Mouse (Mus musculus) lung, postnatal 36 days (tissue): ENCODE results near the gene Fxyd6.

Experiments
- DNase-seq: peaks from one replicate; pipeline ENCODE4 v3.0.0; 2022; ENCODE audit warnings: mixed read lengths

The Fxyd6 gene

DNA sequence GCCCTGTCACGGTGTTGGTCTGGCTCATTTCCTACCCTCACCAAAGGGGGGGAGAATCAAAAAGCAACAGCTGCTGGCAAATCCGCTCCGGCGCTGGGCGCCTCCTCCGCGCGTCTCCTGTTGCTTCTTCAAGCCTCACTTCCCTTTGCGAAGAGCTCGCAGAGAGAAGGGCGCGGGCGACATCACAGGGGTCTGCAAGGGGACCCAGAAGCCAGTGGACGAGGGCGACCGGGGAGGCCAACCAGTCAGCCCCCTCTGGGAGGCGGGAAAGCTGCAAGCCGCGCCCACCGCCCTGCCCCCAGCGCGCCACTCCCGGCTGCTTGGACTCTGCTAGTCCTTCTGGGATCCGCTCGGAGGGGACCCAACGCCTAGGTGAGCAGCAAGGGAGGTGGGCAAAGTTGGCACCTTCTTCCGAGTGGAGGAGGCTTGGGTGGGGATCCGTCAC is at the start of gene Fxyd6:
Fxyd6 (plus strand) TSS at position 69 of the 445 bp plus-strand sequence.
- DNase-seq, result peak; percentile 19

DNA sequence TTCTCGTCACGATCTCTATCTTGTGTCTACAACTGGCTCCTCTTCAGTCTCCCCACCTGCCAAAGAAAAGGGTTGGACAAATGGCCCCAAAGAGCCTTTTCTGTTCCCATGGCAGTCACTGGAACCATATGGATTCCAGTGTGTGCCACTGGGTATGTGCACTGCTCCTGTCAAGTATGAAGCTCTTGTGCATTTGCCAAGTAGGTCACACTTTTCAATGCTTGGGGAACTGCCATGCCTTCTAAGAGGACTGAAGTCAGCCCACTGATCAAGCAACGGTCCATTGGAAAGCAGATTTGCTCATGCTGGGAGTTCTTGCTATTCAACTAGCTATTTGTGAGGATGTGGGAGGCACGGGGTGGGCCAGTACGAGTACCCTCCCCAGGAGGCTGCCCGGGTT is 48.5 kb upstream of the Fxyd6 start:
- DNase-seq, result peak; percentile 17

- DNase-seq, result peak; percentile 61
Observed at GRCm38 (mm10) chr9:45321946-45322430, 48.0 kb upstream of the Fxyd6 start.

DNA sequence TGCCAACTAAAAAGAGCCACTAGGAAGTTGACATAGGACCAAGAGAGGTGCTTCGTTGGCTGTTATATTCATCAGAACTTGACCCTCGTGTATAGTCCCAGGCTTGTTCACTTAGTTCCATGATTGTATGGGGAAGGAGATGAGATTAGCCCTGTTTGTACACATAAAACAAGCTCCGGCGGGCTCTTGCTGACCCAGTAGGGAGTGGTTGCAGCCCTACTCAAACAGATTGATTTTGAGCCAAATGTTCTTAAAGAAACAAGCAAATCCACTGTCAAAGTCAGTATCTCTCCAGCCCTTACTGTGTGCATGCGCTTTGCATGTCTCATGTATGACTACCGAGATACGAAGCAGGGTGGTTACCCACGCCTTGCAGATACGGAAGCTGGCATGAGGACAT is 43.6 kb upstream of the Fxyd6 start:
- no peak for DNase-seq

DNA sequence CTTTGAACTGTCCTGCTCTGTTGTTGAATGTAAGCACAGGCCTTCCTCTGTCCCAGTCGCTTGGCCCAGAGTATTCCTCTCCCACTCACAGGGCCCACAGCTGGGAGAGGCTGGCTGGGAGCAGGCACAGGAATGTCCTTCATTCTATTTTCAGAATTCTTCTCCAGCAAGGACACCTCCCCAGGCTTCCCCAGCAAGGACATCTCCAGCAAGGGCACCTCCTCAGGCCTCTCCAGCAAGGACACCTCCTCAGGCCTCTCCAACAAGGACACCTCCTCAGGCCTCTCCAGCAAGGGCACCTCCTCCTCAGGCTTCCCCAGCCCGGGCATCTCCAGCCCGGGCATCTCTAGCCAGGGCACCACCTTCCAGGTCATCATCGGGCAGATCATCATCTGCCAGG is 41.7 kb upstream of the Fxyd6 start:
- no peak for DNase-seq

DNA sequence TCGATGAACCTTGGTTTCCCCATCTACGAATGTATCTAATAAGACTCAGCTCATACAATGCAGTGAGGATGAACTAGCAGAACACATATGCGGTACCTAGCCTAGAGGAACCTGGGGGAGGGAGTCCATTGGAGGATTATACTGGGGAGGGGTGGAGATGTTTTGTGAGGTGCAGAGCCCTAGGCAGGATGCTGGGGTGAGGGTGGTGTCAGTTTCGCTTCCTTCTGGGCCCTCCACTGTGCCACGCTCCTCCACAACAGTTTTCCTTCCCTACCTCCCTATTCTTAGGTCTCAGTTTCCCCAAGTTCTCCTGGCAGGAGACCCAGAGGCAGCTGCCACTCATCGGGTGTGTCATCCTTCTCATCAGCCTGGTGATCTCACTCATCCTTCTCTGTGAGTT is 40.4 kb upstream of the Fxyd6 start:
- DNase-seq, result no peak

GRCm38 (mm10) chr9:45337406-45337805 is 32.6 kb upstream of the Fxyd6 start:
- DNase-seq, result no peak

DNA sequence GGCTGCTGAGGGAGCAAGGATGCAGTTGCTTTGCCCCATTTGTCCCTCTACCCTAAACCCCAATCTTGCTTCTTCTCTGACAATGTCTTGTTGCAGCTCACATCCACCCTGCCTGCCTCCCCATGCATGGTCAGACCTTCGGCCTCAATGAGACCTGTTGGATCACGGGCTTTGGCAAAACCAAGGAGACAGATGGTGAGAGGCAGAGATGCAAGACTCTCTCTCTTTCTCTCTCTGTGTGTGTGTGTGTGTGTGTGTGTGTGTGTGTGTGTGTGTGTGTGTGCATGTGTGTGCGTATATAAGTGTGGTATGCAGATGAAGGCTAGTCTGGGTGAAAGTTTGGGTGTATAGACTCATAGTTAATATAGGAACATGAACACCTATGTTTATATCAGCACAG is 26.9 kb upstream of the Fxyd6 start:
- DNase-seq, result no peak

DNA sequence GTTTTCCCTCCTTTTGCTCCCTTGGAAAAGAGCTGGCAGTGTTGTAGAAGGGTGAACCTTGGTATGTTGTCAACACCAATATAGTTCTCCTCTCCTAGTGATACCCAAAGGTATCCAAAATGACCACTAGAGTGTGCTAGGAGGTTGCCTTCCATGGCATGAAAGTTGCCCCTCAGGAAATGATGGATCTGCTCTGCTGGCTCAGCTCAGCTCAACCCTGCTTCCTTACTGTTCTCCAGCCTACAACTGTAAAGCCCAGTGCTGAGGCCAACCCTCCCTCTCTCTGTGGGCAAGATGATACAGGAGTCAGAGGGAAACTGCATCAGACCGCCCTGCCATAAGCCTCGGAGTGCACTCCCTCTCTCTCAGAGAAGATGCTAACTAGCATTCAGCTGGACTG is 24.5 kb upstream of the Fxyd6 start:
- peak; percentile 9 for DNase-seq

DNA sequence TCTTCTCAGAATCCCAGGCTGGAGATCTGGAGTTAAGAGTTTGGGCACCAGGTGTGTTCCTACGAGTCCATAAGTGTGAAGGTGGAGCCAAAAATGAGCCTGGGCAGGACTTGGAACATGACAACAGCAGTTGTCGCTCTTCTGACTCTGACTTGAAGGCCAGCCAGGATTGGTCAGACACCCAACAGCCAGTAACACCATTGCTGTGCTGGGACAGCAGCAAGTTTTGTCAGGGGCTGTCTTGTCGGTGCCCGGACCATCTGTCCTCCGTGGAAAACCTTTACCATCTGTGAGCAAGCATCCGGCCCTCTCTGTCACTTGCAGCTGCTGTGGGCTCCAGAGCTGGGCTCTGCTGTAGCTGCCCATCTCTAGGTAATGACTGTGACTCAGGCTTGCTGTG is 23.7 kb upstream of the Fxyd6 start:
- DNase-seq, result no peak

DNA sequence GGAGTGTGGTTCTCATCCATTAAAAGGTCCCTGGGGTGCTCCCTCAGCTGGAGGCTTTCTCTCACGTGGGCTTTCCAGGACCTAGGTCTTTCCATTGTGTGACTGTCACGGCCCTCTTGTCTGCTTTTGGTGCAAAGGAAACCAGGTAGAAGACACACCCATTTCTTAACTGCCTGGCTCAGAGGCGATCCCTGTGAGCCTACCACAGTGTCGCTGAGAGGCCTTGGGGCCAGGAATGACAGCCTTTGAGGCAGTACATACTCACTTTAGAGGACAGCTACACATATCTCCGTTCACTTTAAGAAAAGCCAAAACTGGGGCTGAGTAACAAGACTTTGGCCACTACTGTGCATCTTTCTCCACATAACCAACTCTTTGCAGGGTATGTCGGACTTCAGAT is 21.4 kb upstream of the Fxyd6 start:
- DNase-seq, result no peak

DNA sequence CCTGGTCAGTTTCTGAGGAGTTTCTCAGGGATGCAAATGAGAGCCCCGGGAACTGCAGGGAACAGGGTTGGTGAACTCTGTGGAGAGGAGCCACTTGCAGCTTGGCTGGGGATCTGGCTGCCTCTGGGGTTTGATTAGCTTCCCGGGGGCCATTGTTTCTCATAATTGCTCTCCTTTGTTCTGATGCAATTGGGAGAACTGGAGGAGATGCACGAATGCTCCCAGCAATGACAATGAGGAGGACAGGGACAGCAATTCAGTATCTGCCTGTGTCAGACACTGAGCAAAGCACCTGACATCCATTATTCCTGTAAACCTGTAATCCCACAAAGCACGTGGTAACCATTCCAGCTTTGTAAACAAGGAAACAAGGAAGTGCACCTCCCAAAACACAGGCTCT is 20.8 kb upstream of the Fxyd6 start:
- DNase-seq, result no peak

- DNase-seq, result no peak
Observed at GRCm38 (mm10) chr9:45349851-45350250, 20.1 kb upstream of the Fxyd6 start.

- DNase-seq, result no peak
Observed at GRCm38 (mm10) chr9:45355192-45355591, 14.8 kb upstream of the Fxyd6 start.

GRCm38 (mm10) chr9:45358356-45358755 is 11.6 kb upstream of the Fxyd6 start:
- no peak for DNase-seq

DNA sequence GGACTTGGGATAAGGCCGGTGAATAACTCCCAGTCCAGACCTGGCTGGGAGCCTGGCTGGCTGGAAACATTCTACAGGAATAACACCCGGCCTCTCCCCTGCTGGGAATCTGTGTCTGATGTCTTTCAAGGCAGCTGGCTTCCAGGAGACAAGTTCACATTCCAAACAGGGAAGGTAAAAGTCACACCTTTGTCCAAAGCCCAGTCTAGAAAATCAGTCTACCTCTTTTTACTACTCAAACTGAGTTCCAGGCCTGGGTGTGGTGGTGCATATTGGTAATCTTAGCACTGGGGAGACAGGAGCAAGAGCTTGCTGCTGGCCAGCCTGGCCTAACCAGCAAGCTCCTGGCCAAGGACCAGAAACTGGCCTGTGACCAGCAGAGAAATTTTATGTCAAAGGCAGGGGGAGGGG is 7.9 kb upstream of the Fxyd6 start:
- peak; percentile 13 for DNase-seq

- DNase-seq, result no peak
Observed at GRCm38 (mm10) chr9:45363639-45364214, 6.3 kb upstream of the Fxyd6 start.

GRCm38 (mm10) chr9:45367716-45368115 is 2.3 kb upstream of the Fxyd6 start:
- no peak for DNase-seq

GRCm38 (mm10) chr9:45368341-45368901 is 1.6 kb upstream of the Fxyd6 start:
- DNase-seq, result peak; percentile 14

DNA sequence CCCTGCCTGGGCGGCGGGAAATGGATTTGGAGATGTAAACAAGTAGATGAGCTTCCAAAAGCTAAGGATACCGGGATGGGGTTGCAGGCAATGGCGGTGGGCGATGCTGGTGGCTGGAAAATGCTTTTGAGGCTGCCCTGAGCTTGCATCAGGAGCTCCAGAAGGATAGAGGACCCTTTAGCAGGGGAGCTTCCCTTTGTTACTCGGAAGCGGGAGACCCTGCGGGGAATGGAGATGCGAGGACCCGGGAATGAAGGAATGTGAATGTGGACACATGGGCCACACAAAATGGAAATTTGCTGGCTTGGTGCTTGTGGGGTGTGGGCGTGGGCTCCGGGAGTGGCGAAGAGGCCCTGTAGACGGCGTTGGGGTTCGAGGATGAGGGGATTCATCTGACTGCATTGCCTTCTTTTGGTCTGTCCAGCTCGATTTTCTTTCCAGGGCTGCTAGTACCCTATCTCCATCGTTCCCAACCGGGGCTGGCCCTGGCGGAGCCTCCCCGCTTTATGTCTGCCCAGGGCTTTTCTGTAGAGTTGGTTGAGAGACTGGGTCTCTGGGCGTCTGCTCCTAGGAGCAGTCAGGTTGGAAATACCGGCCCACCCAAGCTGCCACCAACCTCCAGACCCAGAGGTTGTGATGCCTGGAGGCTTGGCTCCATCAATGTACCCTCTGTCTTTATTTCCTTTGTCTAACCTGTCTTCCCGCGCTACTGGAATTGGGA is 791 bp downstream of the Fxyd6 start:
- no peak for DNase-seq

DNA sequence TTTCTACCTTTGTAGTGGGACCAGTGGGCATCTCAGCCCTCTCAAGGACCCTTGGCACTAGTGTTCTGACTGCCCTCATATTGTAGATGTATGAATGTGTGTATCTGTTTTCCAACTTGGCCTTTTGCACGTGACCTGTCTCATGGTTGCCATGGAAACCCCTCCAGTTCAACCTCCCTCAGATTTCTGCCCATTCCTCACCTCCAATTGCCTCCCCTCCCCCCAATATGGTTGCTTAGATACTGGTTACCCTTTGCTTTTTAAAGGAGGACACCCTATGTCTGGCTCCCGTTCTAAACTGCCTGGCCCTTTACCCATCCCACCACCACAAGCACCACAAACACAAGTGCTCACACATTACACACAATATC is 1.3 kb downstream of the Fxyd6 start:
- DNase-seq, result no peak

DNA sequence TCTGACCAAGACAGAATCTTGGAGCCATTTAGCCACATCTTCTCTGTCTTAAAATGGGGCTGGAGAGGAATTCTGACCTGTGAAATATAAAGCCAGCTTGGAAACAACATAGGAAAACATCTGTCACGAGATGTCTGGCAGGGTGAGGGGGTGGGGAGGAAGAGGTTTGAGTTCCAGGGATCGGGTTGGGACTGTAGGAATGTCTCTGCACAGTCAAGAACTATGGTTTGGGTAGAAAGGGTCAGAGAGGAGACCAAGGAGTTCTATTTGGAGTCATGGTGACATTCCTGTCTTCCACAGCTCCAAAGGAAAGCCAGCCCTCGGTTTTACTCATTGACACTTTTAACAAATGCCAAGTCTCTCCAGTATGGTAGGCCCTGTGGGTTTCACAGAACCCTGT is 3.9 kb downstream of the Fxyd6 start:
- DNase-seq, result no peak

GRCm38 (mm10) chr9:45374988-45375502 is 5.1 kb downstream of the Fxyd6 start:
- no peak for DNase-seq

DNA sequence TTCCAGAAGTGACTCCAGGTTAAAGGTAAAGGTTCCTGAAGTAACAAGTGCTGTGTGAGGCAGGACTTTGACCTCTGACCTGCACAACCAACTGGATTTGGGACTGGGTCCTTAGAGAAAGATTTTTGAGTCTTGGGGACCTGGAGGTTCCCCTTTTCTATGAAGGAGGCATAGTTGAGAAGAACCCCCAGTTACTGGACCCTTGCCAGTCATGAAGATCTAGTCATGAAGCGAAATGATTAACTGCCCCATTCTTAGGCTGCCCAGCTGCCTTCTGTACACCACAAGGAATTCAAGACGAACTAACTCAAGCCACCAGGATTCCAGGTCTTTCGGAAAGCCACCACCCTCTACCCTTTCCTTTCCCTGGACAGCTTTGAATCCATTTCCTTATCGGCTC is 6.4 kb downstream of the Fxyd6 start:
- no peak for DNase-seq
